Mouse (Mus musculus) bone marrow, adult 2 months (tissue): ENCODE results near the gene Amdhd2. TPM values are rescaled to one million over a fixed set of nuclear protein-coding genes. Genes with fewer than 3 reads are reported as not detected.

Experiments
- H3K27ac ChIP-seq: fragments of 200-500 bp; 2 replicates; pipeline ENCODE4 v1.5.1; 2012; ENCODE audit warnings: low read depth, mild to moderate bottlenecking, control low read depth, inconsistent platforms, low read length; ENCODE audit not compliant: control insufficient read depth, poor library complexity, insufficient read depth
- H3K4me1 ChIP-seq: fragments of 200-500 bp; 2 replicates; pipeline ENCODE4 v1.6.1; 2011; ENCODE audit warnings: low read length; ENCODE audit not compliant: control insufficient read depth, insufficient read depth
- H3K4me3 ChIP-seq: fragments of 200-500 bp; replicated peaks from 2 replicates; pipeline ENCODE3; 2011; ENCODE audit warnings: mild to moderate bottlenecking, low read depth, low read length, control low read depth; ENCODE audit not compliant: control insufficient read depth
- CTCF ChIP-seq: fragments of 200-500 bp; IDR thresholded peaks from 2 replicates; pipeline ENCODE4 v1.5.1; 2011; ENCODE audit warnings: low read length, control low read depth; ENCODE audit not compliant: control insufficient read depth, insufficient read depth
- POLR2A ChIP-seq: fragments of 200-500 bp; IDR thresholded peaks from 2 replicates; pipeline ENCODE4 v1.6.1; 2011; ENCODE audit warnings: low read depth, mild to moderate bottlenecking, control low read depth, low read length, borderline replicate concordance; ENCODE audit not compliant: control insufficient read depth
- WGBS: fragments of 180-500 bp; shearing (Covaris S2); methylation state at CpG from one replicate; pipeline ENCODE4 v1.1.7; 2018; 5-methylcytosine and 5-hydroxymethylcytosine counted together
- polyA plus RNA-seq: library from polyadenylated mRNA; stranded (reverse); fragments of >200 nt; gene quantifications from 2 replicates; pipeline ENCODE4 v1.2.4, GENCODE M21; 2011; ENCODE audit warnings: low replicate concordance; ENCODE audit not compliant: missing spikeins, insufficient read depth, insufficient read length

Amdhd2 gene
- polyA plus RNA-seq, 1 experiment: 57.8 TPM

DNA sequence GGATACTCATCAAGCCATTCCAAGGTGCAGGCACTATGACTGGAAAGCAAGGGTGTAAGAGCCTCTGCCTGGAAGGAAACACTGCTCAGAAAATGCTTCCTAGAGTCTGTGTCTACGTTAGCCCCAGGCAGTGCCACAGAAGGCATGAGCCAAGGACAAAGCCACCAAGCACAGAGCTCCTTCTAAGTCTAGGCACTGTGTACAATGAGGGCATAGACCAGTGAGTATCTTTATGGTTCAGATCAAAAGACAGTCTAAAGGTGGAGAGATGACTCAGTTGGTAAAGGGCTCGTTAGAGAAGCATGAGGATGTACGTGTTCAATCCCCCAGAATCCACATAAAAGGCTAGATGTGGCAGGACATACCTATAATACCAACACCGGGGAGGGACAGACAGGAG is 37.5 kb upstream of the Amdhd2 start:
- no peak for TF ChIP-seq POLR2A
- no peak for TF ChIP-seq CTCF
- Histone ChIP-seq H3K4me3 (no peak overlapping the region), H3K27ac (no peak overlapping the region), H3K4me1 (peaks cover 10% of the 10 kb centered on the region)
- 78% methylated on average over 4 of the region's 4 CpGs for WGBS

- Histone ChIP-seq H3K4me3 (no peak overlapping the region), H3K4me1 (peaks cover 5% of the 10 kb centered on the region), H3K27ac (no peak overlapping the region)
- WGBS: 57% methylated on average over 4 of the region's 4 CpGs
- TF ChIP-seq CTCF (no peak), POLR2A (no peak)
Measured at GRCm38 (mm10) chr17:24199741-24200140, 36.2 kb upstream of the Amdhd2 start.

DNA sequence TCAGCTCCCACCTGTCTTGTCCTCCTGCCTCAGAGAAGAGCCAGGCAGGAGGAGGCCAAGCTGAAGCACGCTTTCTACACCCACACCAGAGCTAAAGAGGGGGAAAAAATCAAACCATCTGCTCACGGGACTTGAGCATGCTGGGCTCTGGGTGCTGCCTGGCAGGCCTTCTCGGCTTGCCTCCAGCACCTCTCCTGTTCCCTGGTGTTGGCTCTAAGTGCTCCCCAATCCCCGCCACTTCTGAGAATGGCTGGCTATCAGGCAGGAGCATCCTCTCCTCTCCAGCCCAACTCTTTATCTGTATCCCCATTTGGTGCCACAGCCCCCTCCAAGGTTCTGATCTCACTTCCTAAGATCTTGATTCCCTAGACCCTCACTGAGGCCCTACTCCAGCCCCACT is 35.7 kb upstream of the Amdhd2 start:
- 74% methylated on average over 4 of the region's 4 CpGs for WGBS
- H3K27ac ChIP-seq: no peak overlapping the region
- H3K4me1 ChIP-seq: peaks cover 3% of the 10 kb centered on the region
- no peak for TF ChIP-seq POLR2A
- no peak for TF ChIP-seq CTCF
- no peak overlapping the region for H3K4me3 ChIP-seq

- H3K4me1 ChIP-seq: peaks cover 8% of the 10 kb centered on the region
- H3K4me3 ChIP-seq: no peak overlapping the region
- no peak overlapping the region for H3K27ac ChIP-seq
- TF ChIP-seq POLR2A (no peak), CTCF (no peak)
- WGBS: 81% methylated on average over 15 of the region's 15 CpGs
Measured at GRCm38 (mm10) chr17:24197032-24197824, 33.7 kb upstream of the Amdhd2 start.

DNA sequence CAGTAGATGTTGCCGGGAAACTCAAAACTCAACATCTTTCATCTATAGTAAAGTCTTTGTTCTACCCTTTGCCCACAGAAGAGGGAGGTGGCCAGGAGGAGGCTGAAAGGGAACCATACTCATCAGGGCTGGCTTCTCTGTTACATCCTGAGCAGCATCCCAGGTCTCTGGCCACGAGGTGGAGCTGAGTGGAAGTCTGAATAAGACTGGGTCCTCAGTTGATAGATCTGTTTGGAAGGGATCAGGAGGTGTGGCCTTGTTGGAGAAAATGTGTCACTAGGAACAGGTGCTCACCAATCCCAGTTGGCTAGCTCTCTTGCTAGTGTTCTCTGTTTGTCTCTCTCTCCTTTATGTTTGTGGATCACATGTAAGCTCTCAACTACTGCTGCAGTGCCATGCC is 31.8 kb upstream of the Amdhd2 start:
- peaks cover 10% of the 10 kb centered on the region; the same call in 1 of the 2 replicates for H3K4me1 ChIP-seq
- H3K4me3 ChIP-seq: no peak overlapping the region
- no peak for TF ChIP-seq POLR2A
- 71% methylated on average over 2 of the region's 2 CpGs for WGBS
- H3K27ac ChIP-seq: no peak overlapping the region

- Histone ChIP-seq H3K4me1 (peaks cover 10% of the 10 kb centered on the region; the same call in 1 of the 2 replicates), H3K4me3 (no peak overlapping the region), H3K27ac (no peak overlapping the region)
- 72% methylated on average over 5 of the region's 5 CpGs for WGBS
- TF ChIP-seq CTCF (no peak), POLR2A (no peak)
Measured at GRCm38 (mm10) chr17:24193769-24194168, 30.2 kb upstream of the Amdhd2 start.

DNA sequence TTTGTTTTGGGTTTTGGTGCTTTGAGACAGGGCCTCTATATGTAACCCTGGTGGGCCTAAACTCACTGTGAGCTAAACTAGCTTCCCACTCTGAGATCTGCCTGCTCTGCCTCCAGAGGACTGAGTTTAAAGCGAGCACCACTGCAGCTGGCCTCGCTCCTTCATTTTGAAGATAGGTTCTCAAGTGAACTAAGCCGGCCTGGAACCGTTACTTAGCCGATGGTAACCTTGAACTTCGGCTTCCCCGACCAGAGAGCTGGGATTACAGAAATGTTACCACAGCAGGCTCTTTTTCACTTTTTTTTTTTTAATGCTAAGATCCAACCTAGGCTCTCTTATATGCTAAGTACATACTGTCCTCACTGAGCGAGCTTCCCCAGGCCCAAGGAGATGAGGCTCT is 29.7 kb upstream of the Amdhd2 start:
- H3K27ac ChIP-seq: no peak overlapping the region
- WGBS: 76% methylated on average over 8 of the region's 8 CpGs
- peaks cover 10% of the 10 kb centered on the region; the same call in 1 of the 2 replicates for H3K4me1 ChIP-seq
- no peak overlapping the region for H3K4me3 ChIP-seq
- TF ChIP-seq CTCF (no peak), POLR2A (no peak)

DNA sequence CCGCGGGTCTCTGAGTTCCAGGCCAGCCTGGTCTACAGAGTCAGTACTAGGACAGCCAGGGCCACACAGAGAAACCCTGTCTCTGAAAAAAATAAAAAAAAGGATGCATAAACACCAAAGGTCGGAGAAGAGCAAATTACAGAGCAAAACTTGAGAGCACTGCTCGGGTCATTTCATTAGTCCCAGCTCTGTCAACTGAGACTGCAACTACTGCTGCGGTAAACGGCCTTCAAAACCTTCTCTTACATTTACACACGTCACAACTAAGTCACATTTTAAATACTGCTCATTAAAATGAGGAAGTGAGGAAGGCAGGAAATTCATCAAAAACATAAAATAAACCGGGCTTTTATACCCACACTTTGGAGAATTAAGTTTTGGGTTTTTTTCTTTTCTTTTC is 29.3 kb upstream of the Amdhd2 start:
- peaks cover 10% of the 10 kb centered on the region; the same call in 1 of the 2 replicates for H3K4me1 ChIP-seq
- WGBS: 21% methylated on average over 8 of the region's 8 CpGs
- peak overlapping the region; percentile 60; the same call in 1 of the 2 replicates for H3K27ac ChIP-seq
- no peak overlapping the region for H3K4me3 ChIP-seq
- no peak for TF ChIP-seq POLR2A
- no peak for TF ChIP-seq CTCF
